Mouse (Mus musculus): ENCODE data around the gene Pds5b.
"Not testable (repeated sequence)": the region's sequence is repeated elsewhere in the genome, so short reads cannot be mapped to it uniquely, and the experiment has no call there.

DNA sequence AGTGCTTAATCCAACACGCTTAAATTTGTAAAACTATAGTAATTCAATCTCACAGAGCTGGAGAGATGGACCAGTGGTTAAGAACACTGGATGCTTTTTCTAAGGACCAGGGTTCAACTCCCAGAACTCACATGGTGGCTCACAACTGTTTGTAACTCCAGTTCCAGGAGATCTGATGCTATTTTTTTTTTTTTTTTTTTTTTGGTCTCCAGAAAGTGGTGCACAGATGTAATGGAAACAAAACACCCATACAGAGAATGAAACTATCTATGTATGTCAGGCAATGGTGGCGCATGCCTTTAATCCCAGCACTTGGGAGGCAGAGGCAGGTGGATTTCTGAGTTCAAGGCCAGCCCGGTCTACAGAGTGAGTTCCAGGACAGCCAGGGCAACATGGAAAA lies 13.2 kb upstream of the Pds5b start:
- TF ChIP-seq POLR2A (IDR thresholded peaks at IDR 0.05; ENCODE audit: extremely low read depth, insufficient read depth, low read length); CTCF (IDR thresholded peaks at IDR 0.05; ENCODE audit: low read depth, low read length): not testable (repeated sequence)
